Mouse (Mus musculus) layer of hippocampus, postnatal 36 days (tissue): ENCODE measurements around the gene Asna1. TPM values are rescaled to one million over a fixed set of nuclear protein-coding genes. Genes with fewer than 3 reads are reported as not detected.
A peak's percentile ranks its signal among the peaks of the same experiment; 100 is the strongest.

ENCODE experiments used
- DNase-seq, 2 experiments: peaks; one replicate each; pipeline ENCODE4 v3.0.0; 2022
- microRNA-seq, 2 experiments: library from miRNA; unstranded; fragments of <30 nt; microRNA quantifications; one replicate each; pipeline ENCODE4 v1.2.0; 2021
- total RNA-seq, 2 experiments: library from RNA; stranded (reverse); gene quantifications; 2 replicates each; pipeline ENCODE4 v1.2.3; 2021

Asna1 gene
- total RNA-seq, 2 experiments from 2014 or later: 120 to 121 TPM

GRCm38 (mm10) chr8:84973803-84974542, 51.1 kb downstream of the Asna1 start:
- peak in 1 of 2 experiments; percentile 20 for DNase-seq

- no peak for DNase-seq
Measured at GRCm38 (mm10) chr8:84973079-84973478, 52.0 kb downstream of the Asna1 start.

GRCm38 (mm10) chr8:84970913-84971312, 54.2 kb downstream of the Asna1 start:
- no peak for DNase-seq

GRCm38 (mm10) chr8:84970135-84970790, 54.8 kb downstream of the Asna1 start:
- no peak for DNase-seq

GRCm38 (mm10) chr8:84969241-84970134, 55.6 kb downstream of the Asna1 start, which contains the start of the genes Gm49661, Prdx2 and Rnaseh2a:
Gene Gm49661, minus strand, starts transcription at chr8:84969433.
Gene Prdx2, plus strand, starts transcription at chr8:84969587.
Gene Rnaseh2a, minus strand, starts transcription at chr8:84969767.
- DNase-seq: peak in 1 of 2 experiments; percentile 69

- no peak for DNase-seq
Measured at GRCm38 (mm10) chr8:84968650-84969049, 56.4 kb downstream of the Asna1 start.

Small RNA genes lying within 50 kb of the gene (microRNA-seq; reads per million reads assigned to microRNA genes)
- gene Mir7070: 2.1 to 3.3 reads per million in 2 experiments

Other genes with a start within 250 kb of the Asna1 start
- gene Nfix, start 224.9 kb downstream of the Asna1 start, total RNA-seq: 100 to 1,000 TPM; 387 to 434 TPM
- 10 to 100 TPM in 1 of 2 experiments, 1 to 10 TPM in 1; 9.4 to 10.5 TPM for gene Dand5, start 202.5 kb downstream of the Asna1 start, total RNA-seq
- 10 to 100 TPM; 23.2 to 25.7 TPM for gene Gadd45gip1, start 193.8 kb downstream of the Asna1 start, total RNA-seq
- 10 to 100 TPM; 67.9 to 68.5 TPM for gene Rad23a, start 184.6 kb downstream of the Asna1 start, total RNA-seq
- 100 to 1,000 TPM; 557 to 631 TPM for gene Calr, start 178.3 kb downstream of the Asna1 start, total RNA-seq
- gene Farsa, start 168.3 kb downstream of the Asna1 start, total RNA-seq: 10 to 100 TPM; 51.2 to 52.7 TPM
- 10 to 100 TPM; 16.1 to 19.7 TPM for gene Syce2, start 153.2 kb downstream of the Asna1 start, total RNA-seq
- gene Gcdh, start 131.4 kb downstream of the Asna1 start, total RNA-seq: 10 to 100 TPM; 39.5 to 46.3 TPM
- under 1 TPM in 1 of 2 experiments, not detected in 1; 0.40 TPM for gene Klf1, start 123.4 kb downstream of the Asna1 start, total RNA-seq
- gene Dnase2a, start 116.7 kb downstream of the Asna1 start, total RNA-seq: 1 to 10 TPM; 3.2 to 3.9 TPM
- 10 to 100 TPM; 79.5 TPM for gene Mast1, start 87.9 kb downstream of the Asna1 start, total RNA-seq
- gene Rtbdn, start 78.3 kb downstream of the Asna1 start, total RNA-seq: 1 to 10 TPM in 1 of 2 experiments, under 1 TPM in 1; 0.77 to 1.0 TPM
- not detected for gene Gm49661, start 55.8 kb downstream of the Asna1 start, total RNA-seq
- gene Prdx2, start 55.7 kb downstream of the Asna1 start, total RNA-seq: 100 to 1,000 TPM; 338 to 356 TPM
- gene Rnaseh2a, start 55.5 kb downstream of the Asna1 start, total RNA-seq: 10 to 100 TPM; 35.3 to 36.8 TPM
- gene Junb, start 46.6 kb downstream of the Asna1 start, total RNA-seq: 10 to 100 TPM; 59.9 to 73.6 TPM
- 1 to 10 TPM; 7.8 to 9.7 TPM for gene Hook2, start 34.7 kb downstream of the Asna1 start, total RNA-seq
- not detected for gene Best2, start 10.8 kb downstream of the Asna1 start, total RNA-seq
- gene Trir, start 1.5 kb upstream of the Asna1 start, total RNA-seq: 100 to 1,000 TPM; 133 to 136 TPM
- gene Tnpo2, start 11.6 kb upstream of the Asna1 start, total RNA-seq: 100 to 1,000 TPM; 147 to 149 TPM
- 10 to 100 TPM; 22.8 to 24.1 TPM for gene Fbxw9, start 34.8 kb upstream of the Asna1 start, total RNA-seq
- gene Gm5741, start 42.7 kb upstream of the Asna1 start, total RNA-seq: not detected
- gene Dhps, start 46.5 kb upstream of the Asna1 start, total RNA-seq: 10 to 100 TPM; 52.1 to 60.6 TPM
- gene Wdr83os, start 55.5 kb upstream of the Asna1 start, total RNA-seq: 10 to 100 TPM; 55.0 to 65.7 TPM
- 10 to 100 TPM; 26.1 to 28.4 TPM for gene Wdr83, start 56.0 kb upstream of the Asna1 start, total RNA-seq
- 10 to 100 TPM; 30.5 to 36.8 TPM for gene Man2b1, start 58.0 kb upstream of the Asna1 start, total RNA-seq
- 1 to 10 TPM; 6.8 to 8.0 TPM for gene Zfp791, start 97.8 kb upstream of the Asna1 start, total RNA-seq
- gene Cks1brt, start 126.6 kb upstream of the Asna1 start, total RNA-seq: not detected
- not detected for gene Olfr371, start 200.7 kb upstream of the Asna1 start, total RNA-seq